Mouse (Mus musculus): ENCODE measurements around the gene Lrrfip1. TPM values are rescaled to one million over a fixed set of nuclear protein-coding genes. Genes with fewer than 3 reads are reported as not detected.

Lrrfip1 gene
- polyA plus RNA-seq, 1 experiment from 2014 or later = 122 TPM

DNA sequence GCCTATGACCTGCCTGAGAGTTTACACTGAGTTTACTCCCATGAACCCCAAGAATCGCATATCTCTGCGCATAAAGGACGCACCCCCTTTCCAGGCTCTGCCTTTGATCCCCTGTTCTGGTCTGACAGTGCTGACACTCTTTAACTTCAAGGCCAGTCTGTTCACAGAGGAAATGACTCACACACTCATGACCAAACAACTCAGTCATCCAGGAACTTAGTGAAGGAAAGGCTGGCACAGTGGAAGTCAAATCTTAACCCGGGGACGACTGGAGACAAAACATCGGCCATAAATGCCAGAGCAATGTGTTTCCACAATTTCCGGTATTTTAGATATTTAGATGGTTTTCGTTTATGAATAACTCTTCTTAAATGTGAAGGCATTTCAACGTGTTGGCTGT is 25.4 kb downstream of the Lrrfip1 start:
- Histone ChIP-seq H3K36me3 (peaks cover 34% of the 10 kb centered on the region), H3K27ac (replicated peaks) (peak overlapping the region; percentile 96), H3K4me1 (peaks cover 49% of the 10 kb centered on the region), H3K9ac (peak overlapping the region; percentile 72), H3K9me3 (no peaks in the 10 kb centered on the region; the same call in 1 of the 2 replicates), H3K4me3 (no peak overlapping the region), H3K4me2 (0 out of 2 replicates have a peak overlapping the region, but pooled peaks have one; percentile 3), H3K27me3 (replicated peaks) (no peaks in the 10 kb centered on the region)
- ATAC-seq (ENCODE audit: extremely low read depth, insufficient number of reproducible peaks, low FRiP score, low TSS enrichment) = no peak
- WGBS = 37% methylated on average over 9 of the region's 9 CpGs

DNA sequence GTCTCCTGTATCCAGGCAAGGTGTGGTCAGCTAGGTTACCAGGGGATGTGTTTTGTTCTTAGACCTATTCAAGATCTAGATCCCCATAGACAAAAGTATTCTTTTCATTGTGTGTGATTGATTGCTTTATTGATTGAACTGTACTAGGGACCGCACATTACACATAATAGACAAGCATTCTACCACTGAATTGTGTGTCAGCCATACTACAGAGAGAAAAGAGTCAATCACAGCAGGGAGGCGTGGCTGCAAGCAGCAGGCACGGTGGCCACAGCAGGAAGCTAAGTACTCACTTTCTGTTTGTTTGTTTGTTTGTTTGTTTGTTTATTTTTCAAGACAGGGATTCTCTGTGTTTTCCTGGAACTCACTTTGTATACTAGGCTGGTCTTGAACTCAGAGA is 25.9 kb downstream of the Lrrfip1 start:
- no peak for ATAC-seq (ENCODE audit: extremely low read depth, insufficient number of reproducible peaks, low FRiP score, low TSS enrichment)
- Histone ChIP-seq H3K9ac (no peak overlapping the region; the same call in 1 of the 2 replicates), H3K4me2 (0 out of 2 replicates have a peak overlapping the region, but pooled peaks have one; percentile 3)

DNA sequence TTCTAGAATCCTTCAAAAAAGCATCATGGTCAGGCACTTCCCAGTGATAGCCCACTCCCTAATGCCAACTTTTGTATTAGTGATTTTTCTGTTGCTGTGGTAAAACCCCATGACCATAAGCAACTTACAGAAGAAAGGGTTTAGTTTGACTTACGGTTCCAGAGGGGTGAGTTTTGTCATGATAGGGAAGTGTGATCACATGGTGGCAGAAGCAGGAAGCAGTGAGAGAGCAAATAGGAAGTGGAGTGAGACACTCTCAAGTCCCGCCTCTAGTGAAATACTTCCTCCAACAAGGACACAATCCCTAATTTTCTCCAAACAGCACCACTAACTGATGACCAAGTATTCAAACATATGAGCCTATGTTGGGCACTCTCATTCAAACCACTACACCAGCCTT is 28.4 kb downstream of the Lrrfip1 start:
- Histone ChIP-seq H3K4me1 (peaks cover 63% of the 10 kb centered on the region), H3K27me3 (replicated peaks) (no peaks in the 10 kb centered on the region), H3K9ac (no peak overlapping the region), H3K36me3 (peaks cover 18% of the 10 kb centered on the region), H3K9me3 (no peaks in the 10 kb centered on the region), H3K4me2 (no peak overlapping the region), H3K4me3 (no peak overlapping the region), H3K27ac (replicated peaks) (no peak overlapping the region)
- WGBS = 76% methylated on average over 2 of the region's 2 CpGs
- ATAC-seq (ENCODE audit: extremely low read depth, insufficient number of reproducible peaks, low FRiP score, low TSS enrichment) = no peak

More for the DNA sequence above, 25.9 kb downstream of the Lrrfip1 start:
- WGBS = 67% methylated on average over 3 of the region's 3 CpGs
- Histone ChIP-seq H3K27ac (replicated peaks) (peak overlapping the region; percentile 96), H3K27me3 (replicated peaks) (no peaks in the 10 kb centered on the region), H3K4me1 (peaks cover 44% of the 10 kb centered on the region), H3K36me3 (peaks cover 34% of the 10 kb centered on the region), H3K9me3 (no peaks in the 10 kb centered on the region; the same call in 1 of the 2 replicates), H3K4me3 (no peak overlapping the region)

DNA sequence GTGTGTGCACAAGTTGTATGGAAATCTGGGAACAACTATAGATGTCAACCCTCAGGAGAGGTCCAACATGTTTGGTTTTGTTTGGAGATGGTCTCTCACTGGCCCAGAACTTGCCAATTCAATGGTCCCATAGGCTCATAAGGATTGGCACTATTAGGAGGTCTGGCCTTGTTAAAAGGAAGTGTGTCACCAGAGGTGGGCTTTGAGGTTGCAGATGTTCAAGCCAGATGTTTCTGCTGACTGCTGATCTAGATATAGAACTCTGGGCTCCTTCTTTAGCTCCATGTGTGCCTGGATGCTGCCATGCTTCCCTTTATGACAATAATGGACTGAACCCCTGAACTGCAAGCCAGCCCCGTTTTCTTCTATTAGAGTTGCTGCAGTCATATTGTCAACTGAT is 31.8 kb downstream of the Lrrfip1 start:
- no peak overlapping the region for H3K9ac ChIP-seq
- H3K27ac ChIP-seq (replicated peaks) = peak overlapping the region; percentile 95
- 76% methylated on average over 1 of the region's 1 CpGs for WGBS
- peaks cover 17% of the 10 kb centered on the region for H3K36me3 ChIP-seq
- H3K4me2 ChIP-seq = no peak overlapping the region
- no peaks in the 10 kb centered on the region for H3K27me3 ChIP-seq (replicated peaks)
- peaks cover 64% of the 10 kb centered on the region for H3K4me1 ChIP-seq
- no peaks in the 10 kb centered on the region for H3K9me3 ChIP-seq
- ATAC-seq (ENCODE audit: extremely low read depth, insufficient number of reproducible peaks, low FRiP score, low TSS enrichment) = no peak
- H3K4me3 ChIP-seq = no peak overlapping the region

DNA sequence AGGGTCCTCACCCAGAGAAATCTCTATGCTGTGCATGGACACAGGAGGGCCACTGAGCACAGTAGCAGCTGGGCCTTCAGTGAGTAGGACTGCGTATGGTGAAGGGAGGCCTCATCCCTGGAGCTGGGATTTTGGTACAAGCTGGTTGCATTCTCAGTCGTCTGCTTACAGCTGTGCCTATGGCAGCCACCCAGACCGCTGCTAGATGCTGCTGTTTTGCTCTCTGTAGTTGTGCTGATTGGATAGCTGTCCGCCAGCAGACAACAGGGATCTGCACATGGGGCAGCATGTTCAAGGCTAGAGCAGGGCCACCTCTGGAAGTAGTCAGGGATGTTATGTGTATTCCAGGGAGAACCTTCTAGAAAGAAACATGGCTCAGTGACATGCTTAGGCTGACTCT is 33.0 kb downstream of the Lrrfip1 start:
- 58% methylated on average over 4 of the region's 4 CpGs for WGBS
- H3K27ac ChIP-seq (replicated peaks) = peak overlapping the region; percentile 95
- peak overlapping the region; percentile 73 for H3K9ac ChIP-seq

DNA sequence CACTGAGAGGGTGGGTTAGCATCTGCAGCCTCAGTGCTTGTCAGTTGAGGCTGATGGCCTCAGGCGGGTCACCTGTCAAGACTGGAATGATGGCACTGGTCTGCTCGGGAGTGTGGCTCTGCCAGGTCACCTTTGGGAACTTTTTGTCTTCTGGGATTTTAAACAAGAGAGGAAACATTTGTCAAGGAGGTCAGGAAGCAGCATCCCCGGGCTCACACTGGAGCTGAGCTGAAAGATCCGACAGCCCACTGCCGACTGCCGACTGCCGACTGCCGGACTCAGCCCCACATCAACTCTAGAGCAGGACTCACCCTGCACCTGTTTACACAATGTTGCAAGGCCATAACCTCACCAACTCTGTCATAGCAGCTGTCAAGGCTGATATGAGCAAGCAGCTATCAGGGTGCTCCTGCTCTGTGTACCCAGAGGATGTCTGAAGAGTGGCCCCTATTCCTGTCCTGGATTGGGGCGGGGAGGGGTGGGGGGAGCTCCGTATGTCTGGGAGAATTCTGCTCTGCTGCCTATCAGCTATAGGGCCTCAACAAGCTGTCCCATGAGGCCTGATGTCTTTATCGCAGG is 33.9 kb downstream of the Lrrfip1 start:
- peak; percentile 71 for ATAC-seq (ENCODE audit: extremely low read depth, insufficient number of reproducible peaks, low FRiP score, low TSS enrichment)
- WGBS = 14% methylated on average over 11 of the region's 11 CpGs
- Histone ChIP-seq H3K4me1 (peaks cover 82% of the 10 kb centered on the region), H3K9me3 (no peaks in the 10 kb centered on the region), H3K36me3 (peaks cover 3% of the 10 kb centered on the region; the same call in 1 of the 2 replicates), H3K27ac (replicated peaks) (peak overlapping the region; percentile 95), H3K4me3 (no peak overlapping the region), H3K27me3 (replicated peaks) (no peaks in the 10 kb centered on the region), H3K9ac (peak overlapping the region; percentile 73), H3K4me2 (peak overlapping the region; percentile 36)

More for the DNA sequence above, 33.0 kb downstream of the Lrrfip1 start:
- Histone ChIP-seq H3K4me3 (no peak overlapping the region), H3K4me1 (peaks cover 75% of the 10 kb centered on the region), H3K27me3 (replicated peaks) (no peaks in the 10 kb centered on the region), H3K4me2 (no peak overlapping the region), H3K36me3 (peaks cover 8% of the 10 kb centered on the region), H3K9me3 (no peaks in the 10 kb centered on the region)
- ATAC-seq (ENCODE audit: extremely low read depth, insufficient number of reproducible peaks, low FRiP score, low TSS enrichment) = no peak

DNA sequence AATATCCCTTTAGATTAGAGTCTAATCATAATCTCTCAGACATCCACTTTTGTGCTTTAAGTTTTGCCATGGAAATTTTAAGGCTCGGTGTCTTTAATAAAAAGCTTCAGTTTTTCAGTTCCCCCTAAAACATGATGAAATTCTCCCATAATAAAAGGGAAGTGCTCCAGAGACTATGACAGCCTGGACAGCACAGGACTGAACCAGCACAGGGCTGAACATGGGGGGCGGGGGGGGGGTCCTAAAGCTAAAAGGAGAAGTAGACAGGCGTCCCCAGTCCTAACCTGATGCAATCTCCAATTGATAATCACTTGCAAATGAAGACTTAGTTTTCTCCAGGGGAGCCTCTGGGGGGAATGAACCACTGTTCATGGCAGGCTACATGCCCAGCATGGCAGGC is 36.0 kb downstream of the Lrrfip1 start:
- Histone ChIP-seq H3K9ac (no peak overlapping the region), H3K9me3 (no peaks in the 10 kb centered on the region), H3K4me1 (peaks cover 96% of the 10 kb centered on the region), H3K4me3 (no peak overlapping the region), H3K27me3 (replicated peaks) (no peaks in the 10 kb centered on the region), H3K27ac (replicated peaks) (no peak overlapping the region), H3K36me3 (peaks cover 3% of the 10 kb centered on the region; the same call in 1 of the 2 replicates), H3K4me2 (no peak overlapping the region)
- WGBS = 73% methylated on average over 3 of the region's 3 CpGs
- ATAC-seq (ENCODE audit: extremely low read depth, insufficient number of reproducible peaks, low FRiP score, low TSS enrichment) = no peak

GRCm38 (mm10) chr1:91035266-91035665 is 36.7 kb downstream of the Lrrfip1 start:
- 64% methylated on average over 2 of the region's 2 CpGs for WGBS
- no peak overlapping the region for H3K4me2 ChIP-seq
- H3K4me3 ChIP-seq = no peak overlapping the region
- no peak overlapping the region for H3K9ac ChIP-seq
- H3K36me3 ChIP-seq = peaks cover 3% of the 10 kb centered on the region; the same call in 1 of the 2 replicates
- no peaks in the 10 kb centered on the region for H3K9me3 ChIP-seq
- no peaks in the 10 kb centered on the region for H3K27me3 ChIP-seq (replicated peaks)
- H3K4me1 ChIP-seq = peaks cover 97% of the 10 kb centered on the region
- H3K27ac ChIP-seq (replicated peaks) = peak overlapping the region; percentile 17
- ATAC-seq (ENCODE audit: extremely low read depth, insufficient number of reproducible peaks, low FRiP score, low TSS enrichment) = no peak

- H3K9me3 ChIP-seq = no peaks in the 10 kb centered on the region
- H3K27me3 ChIP-seq (replicated peaks) = no peaks in the 10 kb centered on the region
- H3K27ac ChIP-seq (replicated peaks) = peak overlapping the region; percentile 57
- H3K4me3 ChIP-seq = no peak overlapping the region
- H3K36me3 ChIP-seq = peaks cover 10% of the 10 kb centered on the region; the same call in 1 of the 2 replicates
- ATAC-seq (ENCODE audit: extremely low read depth, insufficient number of reproducible peaks, low FRiP score, low TSS enrichment) = no peak
- peaks cover 97% of the 10 kb centered on the region for H3K4me1 ChIP-seq
- H3K4me2 ChIP-seq = no peak overlapping the region
- H3K9ac ChIP-seq = peak overlapping the region; percentile 33; the same call in 1 of the 2 replicates
- WGBS = 64% methylated on average over 4 of the region's 4 CpGs
These were observed 38.7 kb downstream of the Lrrfip1 start for GRCm38 (mm10) chr1:91037213-91037612.

- Histone ChIP-seq H3K36me3 (peaks cover 10% of the 10 kb centered on the region; the same call in 1 of the 2 replicates), H3K9me3 (no peaks in the 10 kb centered on the region), H3K27me3 (replicated peaks) (no peaks in the 10 kb centered on the region), H3K4me2 (no peak overlapping the region), H3K9ac (no peak overlapping the region), H3K27ac (replicated peaks) (peak overlapping the region; percentile 57; the same call in 1 of the 2 replicates), H3K4me1 (peaks cover 97% of the 10 kb centered on the region), H3K4me3 (no peak overlapping the region)
- ATAC-seq (ENCODE audit: extremely low read depth, insufficient number of reproducible peaks, low FRiP score, low TSS enrichment) = no peak
- 63% methylated on average over 6 of the region's 6 CpGs for WGBS
These were observed 39.5 kb downstream of the Lrrfip1 start for GRCm38 (mm10) chr1:91038010-91038409.

GRCm38 (mm10) chr1:91038531-91038930 is 40.0 kb downstream of the Lrrfip1 start:
- peaks cover 97% of the 10 kb centered on the region for H3K4me1 ChIP-seq
- peak overlapping the region; percentile 76 for H3K27ac ChIP-seq (replicated peaks)
- H3K9ac ChIP-seq = peak overlapping the region; percentile 63
- no peak overlapping the region for H3K4me3 ChIP-seq
- no peak overlapping the region for H3K4me2 ChIP-seq
- ATAC-seq (ENCODE audit: extremely low read depth, insufficient number of reproducible peaks, low FRiP score, low TSS enrichment) = no peak
- 50% methylated on average over 6 of the region's 6 CpGs for WGBS
- H3K36me3 ChIP-seq = peaks cover 10% of the 10 kb centered on the region; the same call in 1 of the 2 replicates
- H3K9me3 ChIP-seq = no peaks in the 10 kb centered on the region
- H3K27me3 ChIP-seq (replicated peaks) = no peaks in the 10 kb centered on the region

GRCm38 (mm10) chr1:91041605-91042004 is 43.1 kb downstream of the Lrrfip1 start:
- no peak for ATAC-seq (ENCODE audit: extremely low read depth, insufficient number of reproducible peaks, low FRiP score, low TSS enrichment)
- WGBS = 43% methylated on average over 5 of the region's 5 CpGs
- Histone ChIP-seq H3K27ac (replicated peaks) (peak overlapping the region; percentile 86), H3K4me1 (peaks cover 97% of the 10 kb centered on the region), H3K4me2 (no peak overlapping the region), H3K9me3 (no peaks in the 10 kb centered on the region), H3K4me3 (no peak overlapping the region), H3K9ac (peak overlapping the region; percentile 12), H3K36me3 (0 out of 2 replicates have a peak, but pooled peaks cover 7% of the 10 kb centered on the region), H3K27me3 (replicated peaks) (no peaks in the 10 kb centered on the region)

Data from heart, embryonic 13.5 days (tissue).